7 mouse cellular contexts compared by ENCODE assay signal in genomic region chr5:65390648-65391644, GRCm38 (mm10). TPM values are rescaled to one million over a fixed set of nuclear protein-coding genes. Genes with fewer than 3 reads are reported as not detected.
DNase-seq lines count a peak whose midpoint lies in the region; ATAC-seq and TF ChIP-seq lines count a peak whose summit lies in the region.

TSS of gene Rpl9 (minus strand) at chr5:65391444.
TSS of gene Lias (plus strand) at chr5:65391497.

- ATAC-seq in intestine, postnatal 0 days, result peak; percentile 92
- peak; percentile 97 for ATAC-seq in midbrain, embryonic 12.5 days (ENCODE audit: low FRiP score, low read depth)

- peaks cover 17% of the 10 kb centered on the region for H3K4me1 ChIP-seq in embryonic facial prominence, embryonic 10.5 days
- H3K4me1 ChIP-seq in intestine, postnatal 0 days (replicated peaks; ENCODE audit: control insufficient read depth, insufficient read depth, low read length), result no peaks in the 10 kb centered on the region; the same call in 1 of the 2 replicates
- peaks cover 28% of the 10 kb centered on the region for H3K4me1 ChIP-seq in midbrain, embryonic 12.5 days
- H3K4me1 ChIP-seq in small intestine, adult 2 months (ENCODE audit: control insufficient read depth, insufficient read depth, insufficient read length, low read length), result peaks cover 4% of the 10 kb centered on the region; the same call in 1 of the 2 replicates

- no peak for TF ChIP-seq CTCF in intestine, postnatal 0 days (IDR thresholded peaks at IDR 0.05; ENCODE audit: low read depth)
- TF ChIP-seq CTCF in small intestine, adult 2 months (IDR thresholded peaks at IDR 0.05; ENCODE audit: extremely low read depth, insufficient read length, insufficient replicate concordance, low read depth, low read length), result no peak

- WGBS in embryonic facial prominence, embryonic 10.5 days, result under 1% methylated on average over 83 of the region's 83 CpGs
- under 1% methylated on average over 83 of the region's 83 CpGs for WGBS in intestine, postnatal 0 days
- under 1% methylated on average over 83 of the region's 83 CpGs for WGBS in midbrain, embryonic 12.5 days
- WGBS in small intestine, adult 2 months, result under 1% methylated on average over 83 of the region's 83 CpGs

- peak within 1 kb of the TSS; percentile 94 for H3K9ac ChIP-seq in intestine, postnatal 0 days (ENCODE audit: low read depth, low read length)
- peak within 1 kb of the TSS; percentile 98 for H3K9ac ChIP-seq in midbrain, embryonic 12.5 days (replicated peaks)

- TF ChIP-seq POLR2A in small intestine, adult 2 months (IDR thresholded peaks at IDR 0.05; ENCODE audit: low read depth, low read length), result peak; percentile 90

- intact Hi-C loops in left cerebral cortex, postnatal 4 days (cut with DNase I), result loop anchor here (10.0 kb wide), 1 partner anchor 386 kb away; no protein-coding TSS in a partner anchor

- no peaks in the 10 kb centered on the region for H3K9me3 ChIP-seq in embryonic facial prominence, embryonic 10.5 days
- no peaks in the 10 kb centered on the region for H3K9me3 ChIP-seq in intestine, postnatal 0 days (ENCODE audit: control insufficient read depth)
- no peaks in the 10 kb centered on the region for H3K9me3 ChIP-seq in midbrain, embryonic 12.5 days

- H3K4me2 ChIP-seq in intestine, postnatal 0 days (replicated peaks; ENCODE audit: low read depth), result peak within 1 kb of the TSS; percentile 79
- H3K4me2 ChIP-seq in midbrain, embryonic 12.5 days (replicated peaks), result peak within 1 kb of the TSS; percentile 89

- H3K36me3 ChIP-seq in embryonic facial prominence, embryonic 10.5 days (replicated peaks), result peaks cover 60% of the 10 kb centered on the region
- H3K36me3 ChIP-seq in intestine, postnatal 0 days (ENCODE audit: control insufficient read depth, insufficient read depth), result peaks cover 33% of the 10 kb centered on the region
- H3K36me3 ChIP-seq in midbrain, embryonic 12.5 days, result peaks cover 42% of the 10 kb centered on the region
- peaks cover 30% of the 10 kb centered on the region for H3K36me3 ChIP-seq in small intestine, adult 2 months (ENCODE audit: control insufficient read depth, insufficient read depth, low read length)

- peak; percentile 99 for DNase-seq in adrenal gland, postnatal 10 days
- DNase-seq in embryonic facial prominence, embryonic 10.5 days (ENCODE audit: low spot score), result peak; percentile 98
- DNase-seq in gonadal fat pad, adult 2 months (ENCODE audit: low read depth), result peak; percentile 74
- DNase-seq in left cerebral cortex, postnatal 4 days, result peak; percentile 99

- peak within 1 kb of the TSS; percentile 99 for H3K27ac ChIP-seq in embryonic facial prominence, embryonic 10.5 days (replicated peaks)
- H3K27ac ChIP-seq in intestine, postnatal 0 days (ENCODE audit: low read depth, low read length), result peak within 1 kb of the TSS; percentile 81
- peak within 1 kb of the TSS; percentile 89 for H3K27ac ChIP-seq in midbrain, embryonic 12.5 days (replicated peaks)
- H3K27ac ChIP-seq in small intestine, adult 2 months (ENCODE audit: insufficient read depth, low read depth, low read length), result peak within 1 kb of the TSS; percentile 51

- H3K27me3 ChIP-seq in embryonic facial prominence, embryonic 10.5 days (replicated peaks; ENCODE audit: low read depth, poor library complexity, severe bottlenecking), result no peaks in the 10 kb centered on the region
- no peaks in the 10 kb centered on the region for H3K27me3 ChIP-seq in intestine, postnatal 0 days (replicated peaks; ENCODE audit: control insufficient read depth, insufficient read depth, low read length)
- no peaks in the 10 kb centered on the region for H3K27me3 ChIP-seq in midbrain, embryonic 12.5 days
- H3K27me3 ChIP-seq in small intestine, adult 2 months (ENCODE audit: control insufficient read depth, insufficient read depth, low read length), result no peaks in the 10 kb centered on the region

- H3K4me3 ChIP-seq in embryonic facial prominence, embryonic 10.5 days, result peak within 1 kb of the TSS; percentile 99
- H3K4me3 ChIP-seq in intestine, postnatal 0 days (ENCODE audit: low read depth, low read length), result peak within 1 kb of the TSS; percentile 98
- peak within 1 kb of the TSS; percentile 98 for H3K4me3 ChIP-seq in midbrain, embryonic 12.5 days
- H3K4me3 ChIP-seq in small intestine, adult 2 months (ENCODE audit: low read depth, low read length), result peak within 1 kb of the TSS; percentile 76

RNA-seq across cellular contexts. Expression of gene Rpl9, which starts in this region (rescaled TPM):
- total RNA-seq in adrenal gland, postnatal 10 days (2021), result 1,000 to 10,000 TPM; 1,097 to 1,198 TPM
- polyA plus RNA-seq in embryonic facial prominence, embryonic 10.5 days (2016; fragmentation: Nextera tagmentation; extraction: Ambion mirVana), result 987 and 1,000 TPM in 2 replicates
- 480 and 495 TPM in 2 replicates for polyA plus RNA-seq in gonadal fat pad, adult 2 months (2012; rRNA removed)
- 650 and 657 TPM in 2 replicates for polyA plus RNA-seq in intestine, postnatal 0 days (2015; fragmentation: Nextera tagmentation; extraction: Ambion mirVana)
- total RNA-seq in left cerebral cortex, postnatal 4 days (2021), result 100 to 1,000 TPM; 777 to 795 TPM
- polyA plus RNA-seq in midbrain, embryonic 12.5 days (2016; fragmentation: Nextera tagmentation; extraction: Ambion mirVana), result 717 and 736 TPM in 2 replicates
- polyA plus RNA-seq in small intestine, adult 2 months (2012; rRNA removed), result 62.6 and 64.6 TPM in 2 replicates

RNA-seq across cellular contexts. Expression of gene Lias, which starts in this region (rescaled TPM):
- total RNA-seq in adrenal gland, postnatal 10 days (2021), result 10 to 100 TPM; 69.8 to 74.1 TPM
- 67.4 and 68.4 TPM in 2 replicates for polyA plus RNA-seq in embryonic facial prominence, embryonic 10.5 days (2016; fragmentation: Nextera tagmentation; extraction: Ambion mirVana)
- 19.9 and 21.3 TPM in 2 replicates for polyA plus RNA-seq in gonadal fat pad, adult 2 months (2012; rRNA removed)
- 40.6 and 41.9 TPM in 2 replicates for polyA plus RNA-seq in intestine, postnatal 0 days (2015; fragmentation: Nextera tagmentation; extraction: Ambion mirVana)
- 10 to 100 TPM; 33.5 to 35.5 TPM for total RNA-seq in left cerebral cortex, postnatal 4 days (2021)
- 61.1 and 64.1 TPM in 2 replicates for polyA plus RNA-seq in midbrain, embryonic 12.5 days (2016; fragmentation: Nextera tagmentation; extraction: Ambion mirVana)
- polyA plus RNA-seq in small intestine, adult 2 months (2012; rRNA removed), result 3.6 and 8.4 TPM in 2 replicates

Comparison
In these comparisons a context has a peak if more than half of its experiments do, and no peak if none do; other contexts are left out.
1. Peak in every context shown above with its lines: DNase-seq, ATAC-seq, H3K4me3 ChIP-seq and H3K27ac ChIP-seq.